Mouse (Mus musculus) gonadal fat pad, adult 2 months (tissue): ENCODE measurements around the gene Upk1b. TPM values are rescaled to one million over a fixed set of nuclear protein-coding genes. Genes with fewer than 3 reads are reported as not detected.

Source experiments
- polyA plus RNA-seq: library from polyadenylated mRNA; depleted of rRNA; stranded (reverse); fragments of >200 nt; gene quantifications from 2 replicates; pipeline ENCODE4 v1.2.3, GENCODE M21; 2012; rRNA removed

The Upk1b gene
- polyA plus RNA-seq, 1 experiment: 44.2 TPM

Other genes with a start within 250 kb of the Upk1b start
- gene Tmem39a, start 241.6 kb downstream of the Upk1b start, polyA plus RNA-seq: 120 and 138 TPM in 2 replicates
- 13.1 and 18.1 TPM in 2 replicates for gene Arhgap31, start 87.1 kb downstream of the Upk1b start, polyA plus RNA-seq
- gene B4galt4, start 58.1 kb downstream of the Upk1b start, polyA plus RNA-seq: 30.4 and 35.6 TPM in 2 replicates
- gene 4930435E12Rik, start 28.4 kb upstream of the Upk1b start, polyA plus RNA-seq: 0.09 and 0.16 TPM in 2 replicates
- 2.5 and 3.8 TPM in 2 replicates for gene Igsf11, start 92.3 kb upstream of the Upk1b start, polyA plus RNA-seq